Mouse (Mus musculus) activated CD4-positive, CD25-positive, alpha-beta regulatory T cell, adult 4 months (primary cell): ENCODE results near the gene Pim1. TPM values are rescaled to one million over a fixed set of nuclear protein-coding genes. Genes with fewer than 3 reads are reported as not detected.

Experiments used
- ATAC-seq: one replicate; pipeline ENCODE4 v1.8.0; 2017
- polyA plus RNA-seq, 2 experiments: library from polyadenylated mRNA; unstranded; fragments of 100-300 nt; shearing (Covaris generic); gene quantifications; one replicate each; pipeline ENCODE4 v1.2.1; 2017

The Pim1 gene
- polyA plus RNA-seq, 2 experiments from 2014 or later, result 291 to 376 TPM

GRCm38 (mm10) chr17:29465405-29466010, 25.0 kb upstream of the Pim1 start:
- ATAC-seq, result no peak

GRCm38 (mm10) chr17:29467030-29467429, 23.5 kb upstream of the Pim1 start:
- ATAC-seq, result no peak

- no peak for ATAC-seq
Measured at GRCm38 (mm10) chr17:29473466-29473865, 17.1 kb upstream of the Pim1 start.

GRCm38 (mm10) chr17:29474036-29474435, 16.5 kb upstream of the Pim1 start:
- ATAC-seq, result no peak

GRCm38 (mm10) chr17:29475142-29475541, 15.4 kb upstream of the Pim1 start:
- ATAC-seq, result no peak

GRCm38 (mm10) chr17:29476461-29476860, 14.1 kb upstream of the Pim1 start:
- no peak for ATAC-seq

GRCm38 (mm10) chr17:29477357-29477756, 13.2 kb upstream of the Pim1 start:
- peak; percentile 43 for ATAC-seq

- no peak for ATAC-seq
Measured at GRCm38 (mm10) chr17:29478271-29478670, 12.3 kb upstream of the Pim1 start.

GRCm38 (mm10) chr17:29480256-29480655, 10.3 kb upstream of the Pim1 start:
- ATAC-seq, result no peak

GRCm38 (mm10) chr17:29482632-29483031, 7.9 kb upstream of the Pim1 start:
- no peak for ATAC-seq

- no peak for ATAC-seq
Measured at GRCm38 (mm10) chr17:29483282-29483681, 7.3 kb upstream of the Pim1 start.

GRCm38 (mm10) chr17:29484431-29484830, 6.1 kb upstream of the Pim1 start:
- no peak for ATAC-seq

GRCm38 (mm10) chr17:29485336-29486233, 5.0 kb upstream of the Pim1 start:
- ATAC-seq, result no peak

- no peak for ATAC-seq
Measured at GRCm38 (mm10) chr17:29488257-29488977, 2.1 kb upstream of the Pim1 start.

- ATAC-seq, result no peak
Measured at GRCm38 (mm10) chr17:29488978-29489970, 1.3 kb upstream of the Pim1 start.

- ATAC-seq, result peak; percentile 40
Measured at GRCm38 (mm10) chr17:29489971-29490712, 411 bp upstream of the Pim1 start.

GRCm38 (mm10) chr17:29491591-29492268, 1.2 kb downstream of the Pim1 start:
- ATAC-seq, result no peak

- peak; percentile 15 for ATAC-seq
Measured at GRCm38 (mm10) chr17:29492269-29493191, 2.0 kb downstream of the Pim1 start.

- ATAC-seq, result no peak
Measured at GRCm38 (mm10) chr17:29493461-29493980, 3.0 kb downstream of the Pim1 start.
